Mouse (Mus musculus) monocyte, adult 59 days (primary cell): Measurements from ENCODE around the gene Mycbp. TPM values are rescaled to one million over a fixed set of nuclear protein-coding genes. Genes with fewer than 3 reads are reported as not detected.

ENCODE experiments used
- total RNA-seq, 2 experiments: library from RNA; stranded (reverse); gene quantifications; one replicate each; pipeline ENCODE4 v1.2.4; 2023

Gene Mycbp
- total RNA-seq, result 10 to 100 TPM; 16.1 to 21.7 TPM

DNA sequence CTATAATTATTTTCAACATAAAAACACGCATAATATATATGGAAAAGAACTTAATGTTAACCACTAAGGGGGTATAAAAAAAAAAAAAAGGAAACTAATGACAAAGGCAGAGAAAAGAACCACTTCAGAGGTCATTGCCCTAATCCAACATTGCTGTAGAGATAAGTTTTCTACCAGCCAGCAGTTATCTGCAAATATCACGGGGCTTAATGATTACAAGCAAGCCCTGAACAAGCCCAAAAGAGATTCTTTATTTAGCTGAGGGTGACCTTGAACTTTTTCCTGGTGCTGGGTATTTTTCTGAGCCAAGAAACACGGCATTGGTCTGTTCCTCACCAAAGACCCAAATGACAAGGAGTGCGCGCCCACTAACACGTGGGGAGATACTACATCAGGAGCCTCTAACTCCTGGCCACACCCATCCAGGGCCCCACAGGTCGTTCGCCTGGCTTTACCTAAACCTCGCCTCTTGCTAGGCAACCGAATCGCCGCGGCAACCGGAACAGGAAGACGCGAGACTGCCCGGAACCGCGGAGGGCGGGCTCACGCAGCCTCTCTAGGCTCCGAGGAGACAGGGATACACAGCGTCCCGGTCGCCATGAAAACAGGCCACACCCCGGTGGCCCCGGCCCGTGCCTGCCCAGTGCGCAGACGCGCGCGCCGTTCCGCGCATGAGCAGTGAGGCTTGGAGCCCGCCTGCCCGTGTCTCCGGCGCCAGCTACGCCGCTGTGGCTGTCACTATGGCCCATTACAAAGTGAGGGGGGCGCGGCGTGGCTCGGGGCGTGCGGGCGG, at the start of gene Mycbp:
Gene Mycbp (plus strand): TSS at position 500 of the 793 bp plus-strand sequence.

DNA sequence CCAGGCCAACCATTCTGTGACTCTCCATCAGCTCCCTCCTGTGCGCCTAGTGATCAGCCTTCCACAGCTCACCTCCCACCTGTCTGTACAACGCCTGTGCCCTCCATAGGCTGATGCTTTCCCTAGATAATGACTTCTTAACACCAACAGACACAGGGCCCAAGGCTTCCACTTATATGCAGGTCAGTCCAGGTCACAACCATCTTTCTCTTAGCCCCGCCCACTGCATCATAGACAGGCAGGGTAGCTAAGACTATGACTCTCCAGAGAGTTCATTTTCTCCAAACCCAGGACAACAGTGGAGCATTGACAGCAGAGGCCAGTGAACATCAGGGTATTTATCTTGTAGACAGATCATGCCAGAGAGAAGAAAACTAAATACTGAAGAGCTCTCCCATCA, 45.3 kb upstream of the Mycbp start, which contains the start of gene 4933427I04Rik:
Gene 4933427I04Rik (plus strand): TSS at position 301 of the 400 bp plus-strand sequence.

GRCm38 (mm10) chr4:123916748-123917547, 12.3 kb downstream of the Mycbp start, which contains the start of gene Rragc:
TSS of gene Rragc (plus strand) at chr4:123917446.

DNA sequence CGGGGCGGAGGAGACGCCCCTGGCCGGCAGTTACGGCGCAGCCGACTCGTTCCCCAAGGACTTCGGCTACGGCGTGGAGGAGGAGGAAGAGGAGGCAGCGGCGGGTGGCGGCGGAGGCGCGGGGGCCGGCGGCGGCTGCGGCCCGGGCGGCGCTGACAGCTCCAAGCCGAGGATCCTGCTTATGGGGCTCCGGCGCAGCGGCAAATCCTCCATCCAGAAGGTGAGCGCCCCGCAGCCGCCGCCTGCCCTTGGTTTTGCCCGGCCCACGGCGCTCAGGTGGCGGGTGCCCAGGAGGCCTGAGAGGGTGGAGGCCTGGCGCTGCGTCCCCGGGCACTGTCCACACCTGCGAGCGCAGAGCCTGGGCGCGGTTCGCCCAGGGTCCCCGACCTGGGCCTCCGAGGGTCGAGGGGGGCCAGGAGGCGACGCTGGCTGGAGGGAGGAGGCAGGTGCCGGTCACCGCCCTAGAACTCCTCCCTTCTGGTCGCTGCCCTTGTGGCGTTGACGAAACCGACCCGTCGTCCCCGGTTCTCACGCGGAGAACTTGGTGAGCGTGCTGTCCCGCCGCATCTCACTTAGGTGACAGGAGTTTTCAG, 13.0 kb downstream of the Mycbp start, which contains the start of gene 4930535I16Rik:
Gene 4930535I16Rik (minus strand): TSS at position 475 of the 593 bp plus-strand sequence.

Other genes starting within 250 kb of the Mycbp start
- gene Macf1, start 220.5 kb upstream of the Mycbp start, total RNA-seq, result 100 to 1,000 TPM; 315 to 339 TPM
- 10 to 100 TPM; 31.9 to 38.3 TPM for gene Ndufs5, start 186.6 kb upstream of the Mycbp start, total RNA-seq
- 10 to 100 TPM; 64.3 to 65.0 TPM for gene Akirin1, start 154.5 kb upstream of the Mycbp start, total RNA-seq
- not detected for gene Rhbdl2, start 117.0 kb upstream of the Mycbp start, total RNA-seq
- gene 4933427I04Rik, start 45.2 kb upstream of the Mycbp start, total RNA-seq, result not detected
- 10 to 100 TPM; 89.4 to 94.6 TPM for gene Rragc, start 12.6 kb downstream of the Mycbp start, total RNA-seq
- 1 to 10 TPM; 2.2 to 2.3 TPM for gene 4930535I16Rik, start 13.2 kb downstream of the Mycbp start, total RNA-seq